Mouse (Mus musculus): ENCODE data around the gene Clns1a. TPM values are rescaled to one million over a fixed set of nuclear protein-coding genes. Genes with fewer than 3 reads are reported as not detected.

The Clns1a gene
- polyA plus RNA-seq, 1 experiment from 2014 or later = 61.2 TPM

DNA sequence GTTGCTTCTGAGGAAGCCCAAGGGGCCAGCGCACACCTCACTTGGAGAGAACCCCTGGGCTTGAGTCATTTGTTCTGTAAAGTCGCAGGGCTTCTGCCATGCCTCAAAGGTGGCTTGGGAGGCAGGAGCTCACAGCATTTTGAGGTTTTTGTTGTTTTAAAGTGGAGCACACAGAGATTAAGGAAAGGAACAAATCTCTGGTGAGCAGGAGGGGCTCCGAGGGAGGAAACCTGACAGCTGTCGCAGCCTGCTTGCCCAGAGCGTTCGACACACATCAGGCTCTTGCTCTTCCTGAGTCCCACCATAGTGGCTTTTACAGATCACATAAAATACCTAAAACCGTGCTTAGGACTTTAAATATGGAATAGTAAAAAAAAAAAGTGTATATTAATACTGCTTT is 30.3 kb downstream of the Clns1a start:
- Histone ChIP-seq H3K27me3 (no peaks in the 10 kb centered on the region), H3K4me3 (replicated peaks) (no peak overlapping the region), H3K36me3 (replicated peaks) (peaks cover 15% of the 10 kb centered on the region), H3K9me3 (replicated peaks) (no peaks in the 10 kb centered on the region), H3K4me1 (replicated peaks) (peaks cover 31% of the 10 kb centered on the region), H3K4me2 (no peak overlapping the region), H3K27ac (replicated peaks) (no peak overlapping the region), H3K9ac (no peak overlapping the region)
- 59% methylated on average over 7 of the region's 7 CpGs for WGBS (ENCODE audit: insufficient replicate concordance)
- no peak for ATAC-seq (ENCODE audit: insufficient read depth)

DNA sequence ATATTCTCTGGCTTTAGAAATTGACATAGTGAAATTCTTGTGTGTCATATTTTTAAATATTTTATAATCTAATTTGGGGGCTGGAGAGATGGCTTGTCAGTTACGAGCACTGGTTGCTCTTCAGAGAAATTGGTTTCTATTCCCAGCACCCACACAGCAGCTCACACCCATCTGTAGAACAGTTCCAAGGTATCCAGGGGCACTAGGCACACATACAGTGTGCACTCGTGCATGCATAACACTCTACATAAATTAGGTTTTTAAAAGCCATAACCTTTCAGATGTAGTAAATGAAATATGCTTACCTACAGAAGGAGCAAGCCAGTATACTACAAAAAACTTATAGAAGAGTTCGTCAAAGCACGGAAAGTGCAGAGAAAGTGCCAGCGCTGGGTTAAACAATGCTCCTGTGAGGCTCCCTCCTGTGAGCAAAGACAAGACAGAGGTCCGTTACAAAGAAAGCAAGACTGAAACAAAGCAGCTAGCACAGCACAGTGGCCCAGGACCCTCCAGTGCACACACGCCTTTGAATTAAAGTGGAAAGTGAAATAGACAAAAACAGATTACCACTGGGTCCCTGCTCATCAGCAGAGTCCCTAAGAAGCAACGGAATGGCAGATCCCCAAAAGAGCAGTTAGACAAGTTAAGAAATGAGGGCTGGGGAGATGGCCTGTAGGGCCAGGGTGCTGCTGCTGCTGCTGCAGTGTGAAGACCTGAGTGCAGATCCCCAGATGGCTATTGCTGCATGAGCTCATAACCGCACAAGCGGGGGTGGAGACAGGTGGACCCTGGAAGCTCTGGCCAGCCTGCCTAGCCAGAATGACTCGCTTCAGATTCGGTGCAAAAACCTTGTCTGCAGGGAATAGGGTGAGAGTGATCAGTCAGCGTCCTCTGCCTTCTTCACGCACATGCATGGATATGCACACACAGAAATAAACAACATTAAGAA is 32.5 kb downstream of the Clns1a start:
- Histone ChIP-seq H3K27me3 (no peaks in the 10 kb centered on the region), H3K9me3 (replicated peaks) (no peaks in the 10 kb centered on the region)

DNA sequence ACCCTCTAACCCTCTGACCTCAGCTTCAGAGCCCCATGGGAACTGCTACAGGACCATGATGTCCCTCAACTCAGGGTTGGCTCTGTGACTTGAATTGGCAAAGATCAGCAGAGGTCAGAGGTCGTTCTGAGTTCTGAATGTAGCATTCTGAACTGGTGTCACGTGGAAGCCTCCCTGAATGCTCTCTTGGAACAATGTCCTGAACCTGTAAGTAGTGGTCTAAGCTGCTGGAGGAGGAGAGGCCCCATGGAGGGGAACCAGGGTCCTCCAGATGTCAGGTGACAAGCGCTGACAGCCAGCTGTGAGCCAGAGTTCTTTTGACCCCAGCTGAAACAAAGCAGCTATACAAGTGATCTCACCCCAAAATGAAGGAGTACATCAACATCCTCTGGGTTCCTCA is 34.0 kb downstream of the Clns1a start:
- ATAC-seq (ENCODE audit: insufficient read depth) = no peak
- Histone ChIP-seq H3K27ac (replicated peaks) (no peak overlapping the region), H3K9me3 (replicated peaks) (no peaks in the 10 kb centered on the region), H3K36me3 (replicated peaks) (peaks cover 15% of the 10 kb centered on the region), H3K4me1 (replicated peaks) (peaks cover 54% of the 10 kb centered on the region), H3K4me3 (replicated peaks) (no peak overlapping the region), H3K27me3 (no peaks in the 10 kb centered on the region), H3K9ac (no peak overlapping the region), H3K4me2 (no peak overlapping the region)
- WGBS (ENCODE audit: insufficient replicate concordance) = 73% methylated on average over 3 of the region's 3 CpGs

More for the DNA sequence above, 32.5 kb downstream of the Clns1a start:
- Histone ChIP-seq H3K36me3 (replicated peaks) (peaks cover 15% of the 10 kb centered on the region), H3K27ac (replicated peaks) (no peak overlapping the region), H3K4me2 (no peak overlapping the region), H3K9ac (no peak overlapping the region), H3K4me1 (replicated peaks) (peaks cover 45% of the 10 kb centered on the region), H3K4me3 (replicated peaks) (no peak overlapping the region)
- ATAC-seq (ENCODE audit: insufficient read depth) = no peak
- WGBS (ENCODE audit: insufficient replicate concordance) = 79% methylated on average over 14 of the region's 14 CpGs

DNA sequence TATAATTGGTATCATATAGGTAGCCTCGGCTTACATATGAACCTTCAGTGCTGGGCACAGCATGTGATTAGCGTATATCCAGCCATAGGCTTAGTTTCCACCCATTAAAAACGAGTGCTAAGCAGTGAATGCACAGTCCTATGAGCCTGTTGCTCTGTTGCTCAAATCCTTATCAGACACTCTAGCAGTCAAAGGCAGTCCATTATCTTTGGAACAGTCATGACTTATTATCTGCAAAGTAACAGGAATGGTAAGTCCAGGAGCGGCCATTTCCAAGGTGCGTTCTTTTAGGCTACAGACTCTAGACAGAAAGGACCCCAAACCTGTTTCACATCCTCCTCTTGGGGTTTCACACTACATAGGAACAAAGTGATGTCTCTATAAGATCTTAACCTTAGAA is 37.2 kb downstream of the Clns1a start:
- H3K9ac ChIP-seq = no peak overlapping the region
- peak; percentile 17; the same call in 1 of the 2 replicates for ATAC-seq (ENCODE audit: insufficient read depth)
- peak overlapping the region; percentile 43 for H3K27ac ChIP-seq (replicated peaks)
- 17% methylated on average over 5 of the region's 5 CpGs for WGBS (ENCODE audit: insufficient replicate concordance)
- H3K4me1 ChIP-seq (replicated peaks) = peaks cover 78% of the 10 kb centered on the region
- peak overlapping the region; percentile 24; the same call in 1 of the 2 replicates for H3K4me2 ChIP-seq
- no peaks in the 10 kb centered on the region for H3K27me3 ChIP-seq
- no peaks in the 10 kb centered on the region for H3K9me3 ChIP-seq (replicated peaks)
- H3K4me3 ChIP-seq (replicated peaks) = no peak overlapping the region
- H3K36me3 ChIP-seq (replicated peaks) = no peaks in the 10 kb centered on the region

DNA sequence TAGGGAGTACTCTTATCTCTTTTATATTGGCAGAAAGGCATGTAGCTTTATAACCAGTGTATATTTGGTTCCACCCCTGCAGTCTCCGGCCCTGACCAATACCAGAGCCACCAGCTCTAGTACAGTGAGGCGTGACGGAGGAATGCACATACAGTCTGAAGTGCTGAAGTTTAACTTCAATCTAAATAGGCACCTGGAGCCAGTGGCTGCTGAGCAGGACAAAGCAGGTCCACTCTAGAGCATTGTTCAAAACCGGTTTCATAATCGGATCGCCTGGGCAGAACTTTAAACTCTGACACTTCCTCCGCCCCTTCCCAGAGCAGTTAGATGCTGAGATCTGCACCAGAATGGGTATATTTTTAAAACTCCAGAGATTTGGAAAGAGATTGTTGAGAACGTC is 38.6 kb downstream of the Clns1a start:
- Histone ChIP-seq H3K36me3 (replicated peaks) (no peaks in the 10 kb centered on the region), H3K4me3 (replicated peaks) (peak overlapping the region; percentile 1; the same call in 1 of the 2 replicates), H3K27me3 (no peaks in the 10 kb centered on the region), H3K27ac (replicated peaks) (no peak overlapping the region), H3K4me1 (replicated peaks) (peaks cover 83% of the 10 kb centered on the region), H3K9ac (no peak overlapping the region), H3K4me2 (peak overlapping the region; percentile 98), H3K9me3 (replicated peaks) (no peaks in the 10 kb centered on the region)
- 61% methylated on average over 8 of the region's 8 CpGs for WGBS (ENCODE audit: insufficient replicate concordance)
- no peak for ATAC-seq (ENCODE audit: insufficient read depth)

DNA sequence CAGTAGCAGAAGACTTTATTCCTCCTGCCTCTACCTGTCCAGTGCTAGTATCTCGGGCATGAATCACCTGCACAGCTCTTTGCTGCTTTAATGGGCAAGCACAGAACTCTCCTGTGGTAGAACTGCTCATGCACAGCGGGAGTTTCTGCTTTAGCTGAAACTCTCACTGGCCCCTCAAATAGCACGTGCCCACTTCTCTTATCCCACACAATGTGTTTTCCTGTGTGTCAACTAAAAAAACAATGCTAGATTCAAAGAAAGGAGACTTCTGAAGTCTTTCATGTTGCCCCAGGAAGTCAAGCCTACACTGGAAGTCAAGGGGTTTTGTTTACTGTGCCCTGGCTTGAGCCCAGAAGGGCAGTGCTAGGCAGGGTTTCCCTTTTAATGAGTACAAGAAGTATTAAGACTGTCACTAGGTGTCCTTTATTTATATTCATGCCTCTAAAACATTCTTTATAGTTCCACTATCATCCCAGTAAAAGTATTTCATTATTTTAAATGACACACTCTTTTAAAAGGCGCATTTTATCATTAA is 39.5 kb downstream of the Clns1a start:
- Histone ChIP-seq H3K4me1 (replicated peaks) (peaks cover 84% of the 10 kb centered on the region), H3K27ac (replicated peaks) (no peak overlapping the region)
- WGBS (ENCODE audit: insufficient replicate concordance) = 37% methylated on average over 4 of the region's 4 CpGs

DNA sequence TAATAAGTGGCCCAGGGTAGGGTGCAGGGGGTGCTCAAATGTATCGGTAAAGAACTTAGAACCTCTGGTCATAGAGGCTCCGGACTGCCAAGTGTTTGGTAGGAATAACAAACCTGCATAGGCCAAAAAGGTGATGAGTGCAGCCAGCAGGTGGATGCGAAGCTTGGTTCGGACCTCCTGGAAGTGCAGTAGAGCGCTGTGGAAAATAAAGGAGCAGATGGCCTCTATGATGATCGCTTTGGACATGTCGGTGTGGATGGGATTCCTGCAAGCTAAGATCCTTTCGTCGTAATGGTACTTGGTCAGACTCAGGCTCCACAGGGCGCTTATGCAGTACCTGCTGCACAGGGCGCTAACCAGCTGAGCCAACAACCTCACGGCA is 40.8 kb downstream of the Clns1a start:
- peak overlapping the region; percentile 74 for H3K9ac ChIP-seq
- H3K4me1 ChIP-seq (replicated peaks) = peaks cover 86% of the 10 kb centered on the region
- H3K27ac ChIP-seq (replicated peaks) = peak overlapping the region; percentile 73
- no peaks in the 10 kb centered on the region for H3K27me3 ChIP-seq
- H3K9me3 ChIP-seq (replicated peaks) = no peaks in the 10 kb centered on the region
- H3K4me3 ChIP-seq (replicated peaks) = peak overlapping the region; percentile 81
- 9% methylated on average over 12 of the region's 12 CpGs for WGBS (ENCODE audit: insufficient replicate concordance)
- H3K4me2 ChIP-seq = peak overlapping the region; percentile 98
- no peak for ATAC-seq (ENCODE audit: insufficient read depth)
- H3K36me3 ChIP-seq (replicated peaks) = no peaks in the 10 kb centered on the region

More for the DNA sequence above, 39.5 kb downstream of the Clns1a start:
- peak overlapping the region; percentile 98 for H3K4me2 ChIP-seq
- peak overlapping the region; percentile 81 for H3K4me3 ChIP-seq (replicated peaks)
- no peak for ATAC-seq (ENCODE audit: insufficient read depth)
- no peaks in the 10 kb centered on the region for H3K36me3 ChIP-seq (replicated peaks)
- no peaks in the 10 kb centered on the region for H3K9me3 ChIP-seq (replicated peaks)
- H3K9ac ChIP-seq = no peak overlapping the region
- no peaks in the 10 kb centered on the region for H3K27me3 ChIP-seq

DNA sequence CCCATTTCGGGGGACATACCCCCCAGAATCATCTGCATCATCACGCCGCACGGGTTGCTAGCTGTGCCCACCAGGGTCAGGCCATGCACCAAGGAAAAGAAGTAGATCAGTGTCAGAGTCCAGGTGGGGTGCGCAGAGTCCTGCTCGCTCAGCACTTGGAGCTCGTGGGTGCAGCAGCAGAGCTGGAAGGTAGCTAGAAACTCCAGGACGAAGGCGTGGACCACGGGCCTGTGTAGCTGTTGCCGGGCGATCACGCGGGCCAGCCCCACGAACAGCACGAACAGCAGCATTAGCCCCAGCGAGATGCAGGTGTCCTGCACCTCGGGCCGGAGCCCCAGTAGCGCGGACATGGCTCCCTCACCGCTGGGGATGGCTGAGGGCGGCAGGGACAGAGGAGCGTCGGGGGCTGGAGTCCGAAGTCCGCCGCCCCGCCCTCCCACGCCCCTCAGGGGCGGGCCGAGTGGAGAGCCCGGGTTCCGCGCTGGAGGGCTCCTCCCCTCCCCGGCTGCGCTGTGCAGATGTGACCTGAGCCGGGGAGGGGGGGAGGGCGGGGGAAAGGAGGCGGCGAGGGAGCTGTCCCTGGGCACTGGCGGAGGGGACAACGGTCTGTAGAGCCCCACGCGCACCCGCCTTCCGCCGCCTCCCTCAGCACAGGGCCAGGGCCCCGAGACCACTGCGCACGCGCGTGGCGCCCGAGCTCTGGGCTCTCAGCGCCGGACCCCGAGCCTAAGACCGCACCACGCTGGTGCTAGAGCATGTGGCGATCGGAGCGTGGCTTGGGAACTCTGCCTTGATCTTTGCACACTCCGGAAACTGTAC is 41.4 kb downstream of the Clns1a start, which contains the start of gene Aqp11:
Gene Aqp11 (minus strand): TSS at position 652 of the 819 bp plus-strand sequence.
- Histone ChIP-seq H3K27me3 (no peaks in the 10 kb centered on the region), H3K4me1 (replicated peaks) (peaks cover 86% of the 10 kb centered on the region), H3K9me3 (replicated peaks) (no peaks in the 10 kb centered on the region), H3K4me2 (peak within 1 kb of the TSS; percentile 98), H3K4me3 (replicated peaks) (peak within 1 kb of the TSS; percentile 81), H3K9ac (peak within 1 kb of the TSS; percentile 74), H3K36me3 (replicated peaks) (no peaks in the 10 kb centered on the region), H3K27ac (replicated peaks) (peak within 1 kb of the TSS; percentile 76)
- ATAC-seq (ENCODE audit: insufficient read depth) = peak; percentile 93
- 1% methylated on average over 57 of the region's 64 CpGs for WGBS (ENCODE audit: insufficient replicate concordance)

DNA sequence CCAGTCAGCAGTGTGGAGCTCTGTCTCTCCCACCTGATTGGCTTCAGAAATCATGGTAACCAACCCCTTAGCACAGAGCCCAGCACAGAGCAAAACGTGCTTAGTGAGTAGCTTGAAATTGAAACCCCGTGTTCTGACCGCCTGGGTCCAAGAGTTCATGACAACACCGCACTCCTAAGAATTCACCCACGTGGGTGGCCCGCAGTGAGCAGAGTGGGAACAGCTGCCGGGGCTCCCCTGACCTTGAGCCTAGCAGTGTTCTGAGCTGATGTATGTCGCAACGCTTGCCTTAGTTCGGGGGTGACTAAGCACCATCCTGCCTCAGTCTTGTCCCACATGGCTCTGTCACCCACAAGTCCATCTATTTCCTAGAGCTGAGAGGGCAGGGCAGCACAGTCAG is 44.5 kb downstream of the Clns1a start:
- Histone ChIP-seq H3K27ac (replicated peaks) (peak overlapping the region; percentile 58), H3K9ac (no peak overlapping the region), H3K4me1 (replicated peaks) (peaks cover 65% of the 10 kb centered on the region), H3K9me3 (replicated peaks) (no peaks in the 10 kb centered on the region), H3K27me3 (no peaks in the 10 kb centered on the region), H3K4me2 (no peak overlapping the region), H3K4me3 (replicated peaks) (no peak overlapping the region), H3K36me3 (replicated peaks) (no peaks in the 10 kb centered on the region)
- peak; percentile 25 for ATAC-seq (ENCODE audit: insufficient read depth)
- 62% methylated on average over 10 of the region's 10 CpGs for WGBS (ENCODE audit: insufficient replicate concordance)

DNA sequence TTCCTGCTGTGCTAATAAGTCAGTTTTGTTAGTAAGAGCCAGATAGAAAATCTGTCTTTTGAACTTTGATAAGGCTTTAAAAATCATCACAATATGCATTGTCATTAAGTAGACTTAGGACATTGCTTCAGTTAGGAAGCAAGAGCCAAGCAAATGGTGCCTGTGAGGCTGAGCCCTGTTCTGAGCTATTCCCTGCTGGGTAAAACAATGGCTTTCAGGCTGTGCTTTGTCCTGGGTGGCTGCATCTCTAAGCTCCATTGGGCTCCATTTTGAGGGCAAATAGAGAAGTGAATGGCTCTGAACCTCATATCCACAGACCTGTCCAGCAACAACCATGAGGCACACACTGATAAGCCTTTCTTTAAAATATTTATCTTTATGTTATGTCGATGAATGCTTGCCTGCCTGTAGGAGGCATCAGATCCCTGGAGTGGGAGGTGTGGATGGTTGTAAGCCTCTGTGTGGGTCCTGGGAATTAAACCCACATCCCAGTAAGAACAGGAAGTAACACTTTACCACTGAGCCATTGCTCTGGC is 45.4 kb downstream of the Clns1a start:
- no peaks in the 10 kb centered on the region for H3K27me3 ChIP-seq
- peak overlapping the region; percentile 58; the same call in 1 of the 2 replicates for H3K27ac ChIP-seq (replicated peaks)
- H3K4me3 ChIP-seq (replicated peaks) = no peak overlapping the region
- no peaks in the 10 kb centered on the region for H3K9me3 ChIP-seq (replicated peaks)
- no peak overlapping the region for H3K9ac ChIP-seq
- H3K4me2 ChIP-seq = no peak overlapping the region
- no peaks in the 10 kb centered on the region for H3K36me3 ChIP-seq (replicated peaks)
- no peak for ATAC-seq (ENCODE audit: insufficient read depth)
- WGBS (ENCODE audit: insufficient replicate concordance) = 8% methylated on average over 1 of the region's 1 CpGs
- peaks cover 67% of the 10 kb centered on the region for H3K4me1 ChIP-seq (replicated peaks)

Data from liver, embryonic 15.5 days (tissue).